Mouse (Mus musculus): ENCODE results near the gene Spint1. TPM values are rescaled to one million over a fixed set of nuclear protein-coding genes. Genes with fewer than 3 reads are reported as not detected.

The Spint1 gene
- polyA plus RNA-seq, 1 experiment: 4.3 TPM

GRCm38 (mm10) chr2:119298839-119299238 is 61.7 kb downstream of the Spint1 start:
- TF ChIP-seq POLR2A (IDR thresholded peaks at IDR 0.05; ENCODE audit: borderline replicate concordance, control insufficient read depth, low read depth, low read length) (no peak), CTCF (IDR thresholded peaks at IDR 0.05; ENCODE audit: control insufficient read depth, insufficient read depth, low read length) (no peak)
- Histone ChIP-seq H3K4me1 (ENCODE audit: control insufficient read depth, insufficient read depth, low read length) (peaks cover 7% of the 10 kb centered on the region), H3K4me3 (replicated peaks; ENCODE audit: control insufficient read depth, low read depth, low read length) (no peak overlapping the region), H3K27ac (ENCODE audit: control insufficient read depth, insufficient read depth, low read depth, low read length, poor library complexity) (no peak overlapping the region)
- 87% methylated on average over 2 of the region's 2 CpGs for WGBS

Other genes with a start within 250 kb of the Spint1 start
- 6.2 and 9.7 TPM in 2 replicates for gene Ccdc32, start 208.0 kb upstream of the Spint1 start, polyA plus RNA-seq (2011; ENCODE audit: insufficient read depth, insufficient read length, low replicate concordance, missing spikeins)
- 1.5 and 2.4 TPM in 2 replicates for gene Rpusd2, start 202.6 kb upstream of the Spint1 start, polyA plus RNA-seq (2011; ENCODE audit: insufficient read depth, insufficient read length, low replicate concordance, missing spikeins)
- gene Knl1, start 190.2 kb upstream of the Spint1 start, polyA plus RNA-seq (2011; ENCODE audit: insufficient read depth, insufficient read length, low replicate concordance, missing spikeins): 14.8 and 21.4 TPM in 2 replicates
- 25.6 and 32.4 TPM in 2 replicates for gene Rad51, start 124.6 kb upstream of the Spint1 start, polyA plus RNA-seq (2011; ENCODE audit: insufficient read depth, insufficient read length, low replicate concordance, missing spikeins)
- 25.4 and 36.2 TPM in 2 replicates for gene Rmdn3, start 80.3 kb upstream of the Spint1 start, polyA plus RNA-seq (2011; ENCODE audit: insufficient read depth, insufficient read length, low replicate concordance, missing spikeins)
- 4.0 TPM in 1 of 2 replicates, not detected in the other for gene Gchfr, start 69.6 kb upstream of the Spint1 start, polyA plus RNA-seq (2011; ENCODE audit: insufficient read depth, insufficient read length, low replicate concordance, missing spikeins)
- not detected in 2 replicates for gene Gm14137, start 62.9 kb upstream of the Spint1 start, polyA plus RNA-seq (2011; ENCODE audit: insufficient read depth, insufficient read length, low replicate concordance, missing spikeins)
- 21.0 and 42.2 TPM in 2 replicates for gene Zfyve19, start 28.7 kb upstream of the Spint1 start, polyA plus RNA-seq (2011; ENCODE audit: insufficient read depth, insufficient read length, low replicate concordance, missing spikeins)
- gene Dnajc17, start 28.6 kb upstream of the Spint1 start, polyA plus RNA-seq (2011; ENCODE audit: insufficient read depth, insufficient read length, low replicate concordance, missing spikeins): 10.0 and 12.5 TPM in 2 replicates
- not detected in 2 replicates for gene Ppp1r14d, start 7.5 kb upstream of the Spint1 start, polyA plus RNA-seq (2011; ENCODE audit: insufficient read depth, insufficient read length, low replicate concordance, missing spikeins)
- gene Rhov, start 33.9 kb downstream of the Spint1 start, polyA plus RNA-seq (2011; ENCODE audit: insufficient read depth, insufficient read length, low replicate concordance, missing spikeins): 2.1 TPM in 1 of 2 replicates, not detected in the other
- gene Vps18, start 51.4 kb downstream of the Spint1 start, polyA plus RNA-seq (2011; ENCODE audit: insufficient read depth, insufficient read length, low replicate concordance, missing spikeins): 6.5 and 9.7 TPM in 2 replicates
- gene Dll4, start 88.4 kb downstream of the Spint1 start, polyA plus RNA-seq (2011; ENCODE audit: insufficient read depth, insufficient read length, low replicate concordance, missing spikeins): 0.25 TPM in 1 of 2 replicates, not detected in the other
- 0.59 and 6.2 TPM in 2 replicates for gene Chac1, start 113.9 kb downstream of the Spint1 start, polyA plus RNA-seq (2011; ENCODE audit: insufficient read depth, insufficient read length, low replicate concordance, missing spikeins)
- gene Ino80, start 240.3 kb downstream of the Spint1 start, polyA plus RNA-seq (2011; ENCODE audit: insufficient read depth, insufficient read length, low replicate concordance, missing spikeins): 7.9 and 9.9 TPM in 2 replicates

Data from bone marrow, adult 2 months (tissue).